Mouse (Mus musculus) intestine, embryonic 14.5 days (tissue): ENCODE measurements around the gene Serpina3k. TPM values are rescaled to one million over a fixed set of nuclear protein-coding genes. Genes with fewer than 3 reads are reported as not detected.
"Not testable (repeated sequence)": the region's sequence is repeated elsewhere in the genome, so short reads cannot be mapped to it uniquely, and the experiment has no call there.

Experiments used
- ATAC-seq: fragments of 200-750 bp; cut with Nextera tagmentation; replicated peaks from 2 replicates; pipeline ENCODE4 v1.8.0; 2017; ENCODE audit warnings: low read depth, moderate number of reproducible peaks, moderate TSS enrichment, moderate library complexity; ENCODE audit not compliant: low FRiP score, low TSS enrichment
- DNase-seq: peaks from one replicate; pipeline ENCODE4 v3.0.0-alpha.2; 2018; ENCODE audit warnings: low spot score
- H3K27ac ChIP-seq: fragments of 300-500 bp; sonication (generic); 2 replicates; pipeline ENCODE4 v1.5.1; 2014; ENCODE audit warnings: low read depth, mild to moderate bottlenecking, control low read depth
- H3K27me3 ChIP-seq: fragments of 300-500 bp; sonication (generic); replicated peaks from 2 replicates; pipeline ENCODE4 v1.6.1; 2014; ENCODE audit warnings: low read length, control low read depth; ENCODE audit not compliant: control insufficient read depth, insufficient read depth
- H3K36me3 ChIP-seq: fragments of 300-500 bp; sonication (generic); 2 replicates; pipeline ENCODE4 v1.6.1; 2014; ENCODE audit warnings: low read length, control low read depth; ENCODE audit not compliant: control insufficient read depth, insufficient read depth
- H3K4me1 ChIP-seq: fragments of 300-500 bp; sonication (generic); replicated peaks from 2 replicates; pipeline ENCODE4 v1.6.1; 2014; ENCODE audit warnings: low read length, control low read depth, mixed read lengths; ENCODE audit not compliant: control insufficient read depth, insufficient read depth
- H3K4me2 ChIP-seq: fragments of 300-500 bp; sonication (generic); 2 replicates; pipeline ENCODE4 v1.6.1; 2014; ENCODE audit warnings: low read length
- H3K4me3 ChIP-seq: fragments of 300-500 bp; sonication (generic); 2 replicates; pipeline ENCODE4 v1.5.1; 2014; ENCODE audit warnings: low read depth, low read length, control low read depth, mixed read lengths
- H3K9ac ChIP-seq: fragments of 300-500 bp; sonication (generic); 2 replicates; pipeline ENCODE4 v1.6.1; 2014; ENCODE audit warnings: mild to moderate bottlenecking, low read length
- H3K9me3 ChIP-seq: fragments of 300-500 bp; sonication (generic); 2 replicates; pipeline ENCODE4 v1.6.1; 2016; ENCODE audit warnings: low read length, control low read depth; ENCODE audit not compliant: control insufficient read depth
- WGBS: fragments of 180-500 bp; shearing (Covaris S2); extraction: QIAGEN DNeasy Blood & Tissue Kit; methylation state at CpG from one replicate; pipeline ENCODE4 v1.1.7; 2014; 5-methylcytosine and 5-hydroxymethylcytosine counted together
- polyA plus RNA-seq: library from polyadenylated mRNA; unstranded; fragments of >200 nt; fragmentation: Nextera tagmentation; extraction: Ambion mirVana; gene quantifications from 2 replicates; pipeline ENCODE4 v1.2.1, GENCODE M21; 2014

The Serpina3k gene
- polyA plus RNA-seq, 1 experiment from 2014 or later: not detected

- no peaks in the 10 kb centered on the region for H3K4me1 ChIP-seq
- no peak overlapping the region for H3K4me3 ChIP-seq
- DNase-seq: no peak
- H3K4me2 ChIP-seq: no peak overlapping the region
- H3K9ac ChIP-seq: no peak overlapping the region
- H3K9me3 ChIP-seq: no peaks in the 10 kb centered on the region
- no peaks in the 10 kb centered on the region for H3K27me3 ChIP-seq
- H3K27ac ChIP-seq: no peak overlapping the region
- ATAC-seq: no peak
- no peaks in the 10 kb centered on the region for H3K36me3 ChIP-seq
- 95% methylated on average over 3 of the region's 3 CpGs for WGBS
Observed at GRCm38 (mm10) chr12:104338705-104339104, 419 bp downstream of the Serpina3k start.

- H3K9me3 ChIP-seq, ATAC-seq, DNase-seq, H3K27me3 ChIP-seq, H3K4me2 ChIP-seq, H3K4me1 ChIP-seq, H3K9ac ChIP-seq, H3K4me3 ChIP-seq, H3K27ac ChIP-seq, H3K36me3 ChIP-seq: not testable (repeated sequence)
Observed at GRCm38 (mm10) chr12:104342489-104342888, 4.2 kb downstream of the Serpina3k start.

- Histone ChIP-seq H3K36me3 (no peaks in the 10 kb centered on the region), H3K4me1 (no peaks in the 10 kb centered on the region), H3K27me3 (no peaks in the 10 kb centered on the region), H3K27ac (no peak overlapping the region), H3K9me3 (no peaks in the 10 kb centered on the region), H3K4me2 (no peak overlapping the region), H3K9ac (no peak overlapping the region), H3K4me3 (no peak overlapping the region)
- DNase-seq (no peak), ATAC-seq (no peak)
- WGBS: 68% methylated on average over 2 of the region's 2 CpGs
Observed at GRCm38 (mm10) chr12:104345181-104345580, 6.9 kb downstream of the Serpina3k start.

- Histone ChIP-seq H3K4me1 (no peaks in the 10 kb centered on the region), H3K4me3 (no peak overlapping the region), H3K36me3 (no peaks in the 10 kb centered on the region), H3K9me3 (no peaks in the 10 kb centered on the region), H3K9ac (no peak overlapping the region), H3K27me3 (no peaks in the 10 kb centered on the region), H3K4me2 (no peak overlapping the region), H3K27ac (no peak overlapping the region)
- no peak for DNase-seq
- no peak for ATAC-seq
Observed at GRCm38 (mm10) chr12:104345707-104346106, 7.4 kb downstream of the Serpina3k start.

- no peak for DNase-seq
- H3K27ac ChIP-seq: no peak overlapping the region
- 78% methylated on average over 2 of the region's 2 CpGs for WGBS
Observed at GRCm38 (mm10) chr12:104347091-104347490, 8.8 kb downstream of the Serpina3k start.

GRCm38 (mm10) chr12:104351812-104352211 is 13.5 kb downstream of the Serpina3k start:
- not testable (repeated sequence) for H3K36me3 ChIP-seq, ATAC-seq

More at GRCm38 (mm10) chr12:104347091-104347490, 8.8 kb downstream of the Serpina3k start:
- no peak for ATAC-seq
- Histone ChIP-seq H3K27me3 (no peaks in the 10 kb centered on the region), H3K36me3 (no peaks in the 10 kb centered on the region), H3K4me2 (no peak overlapping the region), H3K4me3 (no peak overlapping the region), H3K9ac (no peak overlapping the region), H3K9me3 (no peaks in the 10 kb centered on the region), H3K4me1 (no peaks in the 10 kb centered on the region)

GRCm38 (mm10) chr12:104356006-104356405 is 17.7 kb downstream of the Serpina3k start:
- DNase-seq (no peak), ATAC-seq (no peak)
- no peak overlapping the region for H3K27ac ChIP-seq
- no peaks in the 10 kb centered on the region for H3K27me3 ChIP-seq
- no peaks in the 10 kb centered on the region for H3K36me3 ChIP-seq
- no peaks in the 10 kb centered on the region for H3K4me1 ChIP-seq
- no peaks in the 10 kb centered on the region for H3K9me3 ChIP-seq
- 90% methylated on average over 3 of the region's 3 CpGs for WGBS
- no peak overlapping the region for H3K4me2 ChIP-seq
- H3K9ac ChIP-seq: no peak overlapping the region
- no peak overlapping the region for H3K4me3 ChIP-seq

More at GRCm38 (mm10) chr12:104351812-104352211, 13.5 kb downstream of the Serpina3k start:
- not testable (repeated sequence) for H3K4me3 ChIP-seq, H3K27me3 ChIP-seq, H3K4me2 ChIP-seq, DNase-seq, H3K4me1 ChIP-seq, H3K27ac ChIP-seq, H3K9me3 ChIP-seq, H3K9ac ChIP-seq
- 28% methylated on average over 3 of the region's 3 CpGs for WGBS

- Histone ChIP-seq H3K9ac (no peak overlapping the region), H3K4me3 (no peak overlapping the region), H3K4me2 (no peak overlapping the region), H3K27me3 (no peaks in the 10 kb centered on the region), H3K27ac (no peak overlapping the region), H3K4me1 (no peaks in the 10 kb centered on the region), H3K36me3 (no peaks in the 10 kb centered on the region), H3K9me3 (no peaks in the 10 kb centered on the region)
- DNase-seq: peak; percentile 15
- 88% methylated on average over 3 of the region's 3 CpGs for WGBS
- no peak for ATAC-seq
Observed at GRCm38 (mm10) chr12:104369986-104370385, 31.7 kb downstream of the Serpina3k start.

GRCm38 (mm10) chr12:104377179-104377578 is 38.9 kb downstream of the Serpina3k start:
- not testable (repeated sequence) for H3K9me3 ChIP-seq, H3K27ac ChIP-seq, H3K36me3 ChIP-seq, H3K9ac ChIP-seq, H3K4me1 ChIP-seq, H3K4me3 ChIP-seq, H3K27me3 ChIP-seq, H3K4me2 ChIP-seq, ATAC-seq
- peak; percentile 41 for DNase-seq
- WGBS: 75% methylated on average over 5 of the region's 5 CpGs
